Mouse (Mus musculus) layer of hippocampus, postnatal 25 days (tissue): ENCODE measurements at regions not wholly inside any gene's neighbourhood (a gene's known extent, or its start where the extent isn't known, plus 50 kb on each side); places are given as distances from the start of the nearest gene placed in this dataset.

Experiments
- DNase-seq, 2 experiments: peaks; one replicate each; pipeline ENCODE4 v3.0.0; 2022; ENCODE audit warnings: mixed read lengths in 2 of 2, low spot score in 1 of 2; ENCODE audit errors: extremely low spot score in 1 of 2

GRCm38 (mm10) chr15:51363391-51363790 lies 2521.3 kb upstream of the Gm7489 start:
- no peak for DNase-seq

GRCm38 (mm10) chr15:51371162-51371561 lies 2513.5 kb upstream of the Gm7489 start:
- DNase-seq: no peak

GRCm38 (mm10) chr15:51390383-51390782 lies 2494.3 kb upstream of the Gm7489 start:
- DNase-seq: no peak

GRCm38 (mm10) chr15:51391352-51391751 lies 2493.4 kb upstream of the Gm7489 start:
- no peak for DNase-seq

- no peak for DNase-seq
These were observed 2492.0 kb upstream of the Gm7489 start for GRCm38 (mm10) chr15:51392449-51393405.

- no peak for DNase-seq
These were observed 2488.7 kb upstream of the Gm7489 start for GRCm38 (mm10) chr15:51395961-51396360.

- no peak for DNase-seq
These were observed 2481.1 kb upstream of the Gm7489 start for GRCm38 (mm10) chr15:51403581-51403980.

GRCm38 (mm10) chr15:51409791-51410308 lies 2474.9 kb upstream of the Gm7489 start:
- no peak for DNase-seq

- no peak for DNase-seq
These were observed 2472.7 kb upstream of the Gm7489 start for GRCm38 (mm10) chr15:51411966-51412365.

- no peak for DNase-seq
These were observed 2442.1 kb upstream of the Gm7489 start for GRCm38 (mm10) chr15:51442606-51443005.

GRCm38 (mm10) chr15:51469895-51470294 lies 2414.8 kb upstream of the Gm7489 start:
- no peak for DNase-seq

- DNase-seq: no peak
These were observed 2413.6 kb upstream of the Gm7489 start for GRCm38 (mm10) chr15:51471143-51471542.

- DNase-seq: no peak
These were observed 2412.7 kb upstream of the Gm7489 start for GRCm38 (mm10) chr15:51472049-51472448.

GRCm38 (mm10) chr15:51481856-51482255 lies 2402.8 kb upstream of the Gm7489 start:
- DNase-seq: no peak

GRCm38 (mm10) chr15:51484207-51484606 lies 2400.5 kb upstream of the Gm7489 start:
- DNase-seq: no peak

- no peak for DNase-seq
These were observed 2399.2 kb upstream of the Gm7489 start for GRCm38 (mm10) chr15:51485554-51485953.

GRCm38 (mm10) chr15:51502058-51502741 lies 2382.5 kb upstream of the Gm7489 start:
- DNase-seq: no peak

GRCm38 (mm10) chr15:51502742-51503270 lies 2381.9 kb upstream of the Gm7489 start:
- DNase-seq: no peak

- no peak for DNase-seq
These were observed 2381.4 kb upstream of the Gm7489 start for GRCm38 (mm10) chr15:51503341-51503740.

- DNase-seq: no peak
These were observed 2380.5 kb upstream of the Gm7489 start for GRCm38 (mm10) chr15:51504016-51504760.
